Mouse (Mus musculus): ENCODE data around the gene Peli2.

Peli2 gene

GRCm38 (mm10) chr14:48289602-48290599, 169.3 kb downstream of the Peli2 start:
- no peak for DNase-seq (ENCODE audit: low read depth, low spot score)

- no peak for DNase-seq (ENCODE audit: low read depth, low spot score)
Observed at GRCm38 (mm10) chr14:48293498-48293897, 172.9 kb downstream of the Peli2 start.

GRCm38 (mm10) chr14:48295410-48295809, 174.8 kb downstream of the Peli2 start:
- DNase-seq (ENCODE audit: low read depth, low spot score): no peak

DNA sequence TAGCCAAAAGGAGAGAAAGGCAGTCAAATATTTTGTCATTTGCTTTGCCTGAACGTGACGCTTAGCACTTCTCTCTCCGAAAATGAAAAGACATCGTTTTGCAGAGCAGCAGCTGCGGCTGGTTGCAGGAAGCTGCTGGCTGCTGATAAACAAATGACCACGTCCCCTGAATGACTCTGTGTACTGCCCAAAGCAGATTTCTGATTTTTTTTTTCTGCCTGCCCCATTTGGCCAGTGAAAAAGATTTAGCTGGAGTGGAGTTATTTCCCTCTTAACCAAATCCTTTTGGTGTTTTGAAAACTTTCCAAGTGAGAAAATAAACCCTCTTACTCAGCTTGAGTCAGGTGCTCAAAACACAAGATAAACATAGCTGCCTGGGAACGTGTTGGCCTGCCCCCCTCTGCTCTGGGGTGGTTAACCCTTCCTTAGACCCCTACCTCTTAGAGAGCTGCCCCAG, 175.2 kb downstream of the Peli2 start:
- peak; percentile 32 for DNase-seq (ENCODE audit: low read depth, low spot score)

DNA sequence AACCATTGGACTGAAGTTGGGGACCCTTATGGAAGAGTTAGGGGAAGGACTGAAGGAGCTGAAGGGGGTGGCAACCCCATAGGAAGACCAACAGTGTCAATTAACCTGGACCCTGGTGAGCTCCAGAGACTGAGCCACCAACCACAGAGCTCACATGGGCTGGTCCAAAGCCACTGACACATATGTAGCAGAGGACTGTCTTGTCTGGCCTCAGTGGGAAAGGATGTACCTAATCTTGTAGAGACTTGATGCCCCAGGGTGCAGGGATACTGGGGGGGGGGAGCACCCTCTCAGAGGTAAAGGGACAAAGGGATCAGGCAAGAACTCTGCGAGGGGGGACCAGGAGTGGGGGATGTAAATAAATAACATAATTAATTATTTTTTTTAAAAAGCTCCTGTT, 176.2 kb downstream of the Peli2 start:
- DNase-seq (ENCODE audit: low read depth, low spot score): no peak

DNA sequence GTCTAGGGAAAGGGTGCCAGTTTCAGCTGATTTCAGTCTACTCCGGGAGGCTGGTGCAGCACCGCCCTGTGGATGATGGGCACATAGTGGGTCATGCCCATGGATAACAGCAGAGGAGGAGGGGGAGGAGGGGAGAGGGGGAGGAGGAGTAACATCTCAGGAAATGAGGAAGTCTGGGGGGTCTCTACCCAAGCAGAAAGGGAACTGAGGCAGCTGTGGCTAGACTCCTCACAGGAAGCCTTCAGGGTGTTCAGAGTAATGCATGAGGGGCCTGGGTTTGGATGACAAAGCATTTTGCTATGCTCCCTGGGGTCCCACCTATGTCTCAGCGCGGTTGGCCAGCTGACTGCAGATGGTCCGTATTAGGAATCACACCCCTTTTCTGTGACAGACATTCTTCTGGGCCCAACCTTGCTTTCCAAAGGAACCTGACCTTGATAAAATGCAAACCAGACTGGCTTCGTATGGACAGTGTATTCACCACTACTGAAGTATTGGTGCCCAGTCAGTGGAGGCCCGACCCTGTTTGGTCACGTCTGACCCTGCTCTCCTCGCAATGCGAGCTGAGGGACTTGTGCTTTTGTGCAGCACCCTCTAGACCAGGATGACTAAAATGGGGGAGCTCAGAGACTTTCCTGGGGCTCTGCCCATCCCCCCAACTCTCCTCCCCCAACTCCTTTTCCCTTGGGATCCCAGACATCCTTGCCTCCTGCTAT, 182.0 kb downstream of the Peli2 start:
- DNase-seq (ENCODE audit: low read depth, low spot score): no peak

DNA sequence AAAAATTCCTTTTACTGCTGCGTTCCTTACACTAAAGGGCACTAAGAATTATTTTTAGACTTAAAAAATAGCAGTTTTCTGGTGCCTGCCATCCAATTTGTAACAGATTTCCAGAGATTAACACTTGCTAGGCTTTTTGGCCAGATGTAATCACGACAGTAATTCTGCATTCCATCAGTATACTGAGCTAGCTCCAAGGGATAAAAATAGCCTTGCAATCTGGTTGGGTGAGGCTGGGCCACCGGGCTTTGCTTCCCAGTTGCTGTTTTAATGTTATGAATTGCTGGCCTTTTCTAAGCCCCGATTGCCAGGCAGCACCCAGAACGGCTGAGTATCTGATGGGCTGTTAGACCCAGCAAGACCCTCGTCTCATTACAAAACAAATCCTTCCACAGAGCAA, 182.6 kb downstream of the Peli2 start:
- no peak for DNase-seq (ENCODE audit: low read depth, low spot score)

DNA sequence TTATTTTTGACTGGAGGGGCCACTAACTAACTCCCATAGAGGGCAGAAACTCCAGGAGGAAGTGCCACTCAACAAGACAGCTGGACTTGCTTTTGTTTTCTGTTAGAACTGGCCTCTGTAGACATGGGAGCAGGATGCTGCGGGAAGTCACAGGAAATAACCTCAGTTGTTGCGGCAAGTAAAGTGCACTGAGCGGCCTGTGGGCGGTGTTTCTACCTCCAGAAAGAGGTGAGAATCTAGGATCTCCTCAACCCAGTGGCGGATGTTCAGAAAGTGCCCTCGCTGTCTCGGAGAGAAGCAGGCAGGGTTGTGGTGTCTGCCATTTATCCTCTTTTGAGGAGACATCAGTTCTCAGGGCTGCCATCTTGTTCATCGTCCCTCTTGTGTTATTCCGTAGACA, 183.2 kb downstream of the Peli2 start:
- DNase-seq (ENCODE audit: low read depth, low spot score): no peak

- DNase-seq (ENCODE audit: low read depth, low spot score): no peak
Observed at GRCm38 (mm10) chr14:48313234-48313633, 192.6 kb downstream of the Peli2 start.

- DNase-seq (ENCODE audit: low read depth, low spot score): no peak
Observed at GRCm38 (mm10) chr14:48316396-48316795, 195.8 kb downstream of the Peli2 start.

- no peak for DNase-seq (ENCODE audit: low read depth, low spot score)
Observed at GRCm38 (mm10) chr14:48323771-48324459, 203.3 kb downstream of the Peli2 start.

- no peak for DNase-seq (ENCODE audit: low read depth, low spot score)
Observed at GRCm38 (mm10) chr14:48324460-48324850, 203.8 kb downstream of the Peli2 start.

- no peak for DNase-seq (ENCODE audit: low read depth, low spot score)
Observed at GRCm38 (mm10) chr14:48327746-48328145, 207.1 kb downstream of the Peli2 start.

DNA sequence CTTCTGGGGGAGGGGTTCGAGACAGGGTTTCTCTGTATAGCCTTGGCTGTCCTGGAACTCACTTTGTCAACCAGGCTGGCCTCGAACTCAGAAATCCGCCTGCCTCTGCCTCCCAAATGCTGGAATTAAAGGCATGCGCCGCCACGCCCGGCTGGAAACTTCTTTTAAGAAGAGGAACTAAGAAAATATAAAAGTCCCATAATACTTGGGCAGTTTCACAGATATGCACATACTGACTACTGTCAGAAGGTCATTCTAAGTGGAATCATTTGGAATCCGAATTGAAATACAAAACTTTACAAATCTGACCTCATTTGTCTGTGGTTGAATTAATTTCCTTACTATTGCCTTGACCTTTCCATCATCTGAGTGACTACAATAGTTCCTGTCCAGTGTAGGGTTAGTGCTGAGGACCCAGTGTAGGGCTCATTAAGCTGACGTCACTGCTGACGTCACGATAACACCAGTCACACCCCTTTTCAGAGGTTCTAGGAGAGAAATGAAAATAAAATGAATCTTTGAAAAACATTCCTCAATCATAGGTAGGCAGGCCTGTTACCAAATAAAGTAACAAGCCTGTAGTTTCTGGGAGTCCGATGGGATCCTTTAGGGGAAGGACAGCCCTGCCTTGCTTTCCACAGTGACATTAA, 209.2 kb downstream of the Peli2 start:
- DNase-seq (ENCODE audit: low read depth, low spot score): no peak
